Mouse (Mus musculus): ENCODE results near the gene Trim80. TPM values are rescaled to one million over a fixed set of nuclear protein-coding genes. Genes with fewer than 3 reads are reported as not detected.
"Not testable (repeated sequence)": the region's sequence is repeated elsewhere in the genome, so short reads cannot be mapped to it uniquely, and the experiment has no call there.

Trim80 gene
- polyA plus RNA-seq, 2 experiments: 0.15 TPM; not detected in 1

GRCm38 (mm10) chr11:115448998-115449397, 8.7 kb downstream of the Trim80 start:
- TF ChIP-seq POLR2A (IDR thresholded peaks at IDR 0.05; ENCODE audit: borderline replicate concordance, extremely low read depth, insufficient read depth, insufficient read length): no peak
- 29% methylated on average over 7 of the region's 7 CpGs for WGBS
- H3K4me1 ChIP-seq (ENCODE audit: control insufficient read depth, insufficient read depth, low read length): 0 out of 2 replicates have a peak, but pooled peaks cover 2% of the 10 kb centered on the region
- no peak overlapping the region for H3K4me2 ChIP-seq (replicated peaks; ENCODE audit: low read depth, low read length, severe bottlenecking)
- H3K36me3 ChIP-seq (ENCODE audit: control insufficient read depth, insufficient read depth, low read length): no peaks in the 10 kb centered on the region
- DNase-seq (ENCODE audit: low spot score): no peak
- H3K9ac ChIP-seq (ENCODE audit: low read depth, low read length, severe bottlenecking): no peak overlapping the region
- no peaks in the 10 kb centered on the region for H3K27me3 ChIP-seq (ENCODE audit: control insufficient read depth, insufficient read depth, low read length)
- no peaks in the 10 kb centered on the region for H3K9me3 ChIP-seq (ENCODE audit: control insufficient read depth, low read length)
- H3K27ac ChIP-seq (replicated peaks; ENCODE audit: low read depth, low read length): no peak overlapping the region
- no peak for ATAC-seq (ENCODE audit: low FRiP score, low read depth)
- no peak overlapping the region for H3K4me3 ChIP-seq (replicated peaks; ENCODE audit: low read length)

GRCm38 (mm10) chr11:115450176-115450575, 9.8 kb downstream of the Trim80 start:
- H3K4me1 ChIP-seq (ENCODE audit: control insufficient read depth, insufficient read depth, low read length): 0 out of 2 replicates have a peak, but pooled peaks cover 2% of the 10 kb centered on the region
- DNase-seq (ENCODE audit: low spot score): no peak
- no peak for TF ChIP-seq POLR2A (IDR thresholded peaks at IDR 0.05; ENCODE audit: borderline replicate concordance, extremely low read depth, insufficient read depth, insufficient read length)
- H3K9me3 ChIP-seq (ENCODE audit: control insufficient read depth, low read length): no peaks in the 10 kb centered on the region
- H3K9ac ChIP-seq (ENCODE audit: low read depth, low read length, severe bottlenecking): no peak overlapping the region
- H3K4me2 ChIP-seq (replicated peaks; ENCODE audit: low read depth, low read length, severe bottlenecking): no peak overlapping the region
- no peak overlapping the region for H3K4me3 ChIP-seq (replicated peaks; ENCODE audit: low read length)
- 87% methylated on average over 7 of the region's 7 CpGs for WGBS
- H3K27me3 ChIP-seq (ENCODE audit: control insufficient read depth, insufficient read depth, low read length): no peaks in the 10 kb centered on the region
- ATAC-seq (ENCODE audit: low FRiP score, low read depth): no peak
- H3K36me3 ChIP-seq (ENCODE audit: control insufficient read depth, insufficient read depth, low read length): no peaks in the 10 kb centered on the region
- no peak overlapping the region for H3K27ac ChIP-seq (replicated peaks; ENCODE audit: low read depth, low read length)

DNA sequence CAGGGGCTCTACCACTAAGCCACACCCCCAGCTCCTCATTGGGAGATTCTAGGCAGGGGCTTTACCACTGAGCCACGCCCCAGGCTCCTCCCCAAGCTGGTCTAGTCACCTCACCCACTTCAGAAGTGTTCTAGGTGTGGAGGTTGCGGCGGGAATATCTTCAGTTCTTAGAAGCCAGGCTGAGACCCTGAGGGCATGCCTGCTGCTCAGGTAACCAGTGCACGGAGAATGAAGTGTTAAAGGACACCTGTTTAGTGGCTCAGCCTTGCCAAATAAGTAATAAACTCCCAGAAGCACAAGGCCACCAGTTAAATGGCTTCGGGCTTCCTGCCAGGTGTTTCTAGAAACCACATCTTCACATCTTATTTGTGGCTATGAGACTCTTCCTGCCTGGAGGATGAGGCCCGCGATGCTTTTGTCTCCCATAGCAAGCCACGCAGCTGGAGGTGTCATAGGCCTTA, 11.5 kb downstream of the Trim80 start:
- H3K9me3 ChIP-seq (ENCODE audit: control insufficient read depth, low read length): no peaks in the 10 kb centered on the region
- H3K4me2 ChIP-seq (replicated peaks; ENCODE audit: low read depth, low read length, severe bottlenecking): no peak overlapping the region
- 0 out of 2 replicates have a peak, but pooled peaks cover 2% of the 10 kb centered on the region for H3K4me1 ChIP-seq (ENCODE audit: control insufficient read depth, insufficient read depth, low read length)
- WGBS: 56% methylated on average over 8 of the region's 8 CpGs
- TF ChIP-seq POLR2A (IDR thresholded peaks at IDR 0.05; ENCODE audit: borderline replicate concordance, extremely low read depth, insufficient read depth, insufficient read length): no peak
- no peaks in the 10 kb centered on the region for H3K27me3 ChIP-seq (ENCODE audit: control insufficient read depth, insufficient read depth, low read length)
- H3K36me3 ChIP-seq (ENCODE audit: control insufficient read depth, insufficient read depth, low read length): no peaks in the 10 kb centered on the region
- H3K27ac ChIP-seq (replicated peaks; ENCODE audit: low read depth, low read length): no peak overlapping the region
- no peak overlapping the region for H3K9ac ChIP-seq (ENCODE audit: low read depth, low read length, severe bottlenecking)
- DNase-seq (ENCODE audit: low spot score): peak; percentile 28
- no peak for ATAC-seq (ENCODE audit: low FRiP score, low read depth)
- no peak overlapping the region for H3K4me3 ChIP-seq (replicated peaks; ENCODE audit: low read length)

- ATAC-seq (ENCODE audit: low FRiP score, low read depth) (no peak), DNase-seq (ENCODE audit: low spot score) (no peak)
- Histone ChIP-seq H3K27me3 (ENCODE audit: control insufficient read depth, insufficient read depth, low read length) (no peaks in the 10 kb centered on the region), H3K27ac (replicated peaks; ENCODE audit: low read depth, low read length) (no peak overlapping the region), H3K4me3 (replicated peaks; ENCODE audit: low read length) (no peak overlapping the region), H3K9ac (ENCODE audit: low read depth, low read length, severe bottlenecking) (no peak overlapping the region), H3K9me3 (ENCODE audit: control insufficient read depth, low read length) (no peaks in the 10 kb centered on the region), H3K36me3 (ENCODE audit: control insufficient read depth, insufficient read depth, low read length) (no peaks in the 10 kb centered on the region), H3K4me1 (ENCODE audit: control insufficient read depth, insufficient read depth, low read length) (0 out of 2 replicates have a peak, but pooled peaks cover 2% of the 10 kb centered on the region), H3K4me2 (replicated peaks; ENCODE audit: low read depth, low read length, severe bottlenecking) (no peak overlapping the region)
- no peak for TF ChIP-seq POLR2A (IDR thresholded peaks at IDR 0.05; ENCODE audit: borderline replicate concordance, extremely low read depth, insufficient read depth, insufficient read length)
- WGBS: 76% methylated on average over 7 of the region's 7 CpGs
Measured at GRCm38 (mm10) chr11:115452281-115452860, 12.0 kb downstream of the Trim80 start.

- H3K36me3 ChIP-seq (ENCODE audit: control insufficient read depth, insufficient read depth, low read length): no peaks in the 10 kb centered on the region
- WGBS: 70% methylated on average over 4 of the region's 4 CpGs
- 0 out of 2 replicates have a peak, but pooled peaks cover 2% of the 10 kb centered on the region for H3K4me1 ChIP-seq (ENCODE audit: control insufficient read depth, insufficient read depth, low read length)
- DNase-seq (ENCODE audit: low spot score) (no peak), ATAC-seq (ENCODE audit: low FRiP score, low read depth) (no peak)
- no peak overlapping the region for H3K4me3 ChIP-seq (replicated peaks; ENCODE audit: low read length)
- no peak overlapping the region for H3K4me2 ChIP-seq (replicated peaks; ENCODE audit: low read depth, low read length, severe bottlenecking)
- TF ChIP-seq POLR2A (IDR thresholded peaks at IDR 0.05; ENCODE audit: borderline replicate concordance, extremely low read depth, insufficient read depth, insufficient read length): no peak
- H3K9ac ChIP-seq (ENCODE audit: low read depth, low read length, severe bottlenecking): no peak overlapping the region
- no peak overlapping the region for H3K27ac ChIP-seq (replicated peaks; ENCODE audit: low read depth, low read length)
- H3K27me3 ChIP-seq (ENCODE audit: control insufficient read depth, insufficient read depth, low read length): no peaks in the 10 kb centered on the region
- no peaks in the 10 kb centered on the region for H3K9me3 ChIP-seq (ENCODE audit: control insufficient read depth, low read length)
Measured at GRCm38 (mm10) chr11:115453306-115453705, 13.0 kb downstream of the Trim80 start.

DNA sequence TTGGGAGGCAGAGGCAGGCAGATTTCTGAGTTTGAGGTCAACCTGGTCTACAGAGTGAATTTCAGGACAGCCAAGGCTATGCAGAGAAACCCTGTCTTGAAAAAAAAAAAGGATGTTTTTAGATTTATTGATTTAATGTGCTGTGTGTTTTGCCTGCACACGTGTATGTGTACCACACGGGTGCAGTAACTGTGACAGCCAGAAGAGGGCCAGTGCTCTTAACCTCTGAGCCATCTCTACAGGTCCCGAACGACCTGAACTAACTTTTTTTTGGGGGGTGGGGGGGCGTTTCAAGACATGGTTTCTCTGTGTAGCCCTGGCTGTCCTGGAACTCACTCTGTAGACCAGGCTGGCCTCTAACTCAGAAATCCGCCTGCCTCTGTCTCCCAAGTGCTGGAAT, 14.5 kb downstream of the Trim80 start:
- DNase-seq (ENCODE audit: low spot score); H3K4me2 ChIP-seq (replicated peaks; ENCODE audit: low read depth, low read length, severe bottlenecking); H3K27me3 ChIP-seq (ENCODE audit: control insufficient read depth, insufficient read depth, low read length); H3K4me3 ChIP-seq (replicated peaks; ENCODE audit: low read length); H3K9me3 ChIP-seq (ENCODE audit: control insufficient read depth, low read length); ATAC-seq (ENCODE audit: low FRiP score, low read depth); H3K4me1 ChIP-seq (ENCODE audit: control insufficient read depth, insufficient read depth, low read length); H3K36me3 ChIP-seq (ENCODE audit: control insufficient read depth, insufficient read depth, low read length); H3K9ac ChIP-seq (ENCODE audit: low read depth, low read length, severe bottlenecking); H3K27ac ChIP-seq (replicated peaks; ENCODE audit: low read depth, low read length): not testable (repeated sequence)
- 88% methylated on average over 6 of the region's 6 CpGs for WGBS

Measured in limb, embryonic 14.5 days (tissue).